Mouse (Mus musculus) E14TG2a.4 (cell line): ENCODE measurements around the gene Adgrg3.
"Not testable (repeated sequence)": the region's sequence is repeated elsewhere in the genome, so short reads cannot be mapped to it uniquely, and the experiment has no call there.

ENCODE experiments used
- H3K27me3 ChIP-seq: 2 replicates; pipeline ENCODE4 v1.6.1; 2014; ENCODE audit warnings: low read length, control low read depth; ENCODE audit not compliant: insufficient read depth
- H3K36me3 ChIP-seq: 2 replicates; pipeline ENCODE4 v1.6.1; 2014; ENCODE audit warnings: low read length, control low read depth; ENCODE audit not compliant: insufficient read depth
- H3K4me1 ChIP-seq: replicated peaks from 2 replicates; pipeline ENCODE4 v1.6.1; 2014; ENCODE audit warnings: low read depth, low read length, control low read depth
- H3K4me3 ChIP-seq: replicated peaks from 2 replicates; pipeline ENCODE4 v1.5.1; 2014; ENCODE audit warnings: mild to moderate bottlenecking, low read length
- H3K9me3 ChIP-seq: 2 replicates; pipeline ENCODE4 v1.6.1; 2014; ENCODE audit warnings: low read length, control low read depth
- CTCF ChIP-seq: conservative IDR thresholded peaks from 2 replicates; pipeline ENCODE4 v1.5.1; 2014; ENCODE audit warnings: low read length
- NANOG ChIP-seq: IDR thresholded peaks from 2 replicates; pipeline ENCODE4 v1.6.1; 2014; ENCODE audit warnings: borderline replicate concordance, low read length, mixed read lengths
- POU5F1 ChIP-seq: IDR thresholded peaks from 2 replicates; pipeline ENCODE4 v1.6.1; 2014; ENCODE audit warnings: low read length, borderline replicate concordance

The Adgrg3 gene

DNA sequence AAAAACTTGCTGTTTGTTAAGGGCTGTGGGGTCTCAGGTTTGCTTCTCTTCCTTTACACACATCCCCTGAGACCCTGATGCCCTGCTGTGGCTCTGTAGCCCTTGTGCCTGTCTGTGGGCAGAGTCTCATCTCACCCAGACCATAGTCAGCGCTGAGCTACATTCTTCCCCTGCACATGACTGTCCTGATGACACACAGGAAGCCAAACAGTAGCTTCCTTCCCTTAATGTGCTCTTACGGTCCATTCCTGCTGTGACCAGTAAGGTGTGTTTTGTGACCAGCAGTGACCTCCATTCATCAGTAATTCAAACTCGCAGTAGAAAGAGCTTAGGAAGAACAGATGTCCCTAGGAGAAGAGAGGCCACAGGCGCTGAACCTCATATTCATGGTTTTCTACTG lies 6.9 kb downstream of the Adgrg3 start:
- Histone ChIP-seq H3K4me3 (no peak overlapping the region), H3K36me3 (no peaks in the 10 kb centered on the region), H3K4me1 (peaks cover 42% of the 10 kb centered on the region), H3K9me3 (no peaks in the 10 kb centered on the region), H3K27me3 (no peaks in the 10 kb centered on the region; the same call in 1 of the 2 replicates)
- TF ChIP-seq POU5F1: no peak
- no peak for TF ChIP-seq NANOG
- TF ChIP-seq CTCF: no peak

DNA sequence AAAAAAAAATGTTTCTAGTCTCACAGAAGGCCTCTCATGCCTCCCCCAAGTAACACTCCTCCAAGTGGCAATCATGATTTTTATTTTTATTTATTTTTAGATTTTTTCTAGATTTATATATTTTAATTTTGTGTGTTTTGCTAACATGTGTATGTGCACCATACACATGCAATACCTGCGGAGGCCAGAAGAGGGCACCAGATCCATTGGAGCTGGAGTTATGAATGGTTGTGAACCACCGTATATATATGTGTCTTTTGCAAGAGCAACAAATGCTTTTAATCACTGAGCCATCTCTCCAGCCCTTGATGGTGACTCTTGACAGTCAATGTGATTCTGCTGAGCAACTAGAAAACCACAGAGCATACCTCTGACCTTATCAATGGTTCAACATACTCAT lies 7.9 kb downstream of the Adgrg3 start:
- H3K4me1 ChIP-seq: peaks cover 43% of the 10 kb centered on the region
- H3K27me3 ChIP-seq: no peaks in the 10 kb centered on the region; the same call in 1 of the 2 replicates
- no peak for TF ChIP-seq POU5F1
- TF ChIP-seq CTCF: peak; percentile 92
- TF ChIP-seq NANOG: no peak
- H3K4me3 ChIP-seq: no peak overlapping the region
- no peaks in the 10 kb centered on the region for H3K9me3 ChIP-seq
- no peaks in the 10 kb centered on the region for H3K36me3 ChIP-seq

DNA sequence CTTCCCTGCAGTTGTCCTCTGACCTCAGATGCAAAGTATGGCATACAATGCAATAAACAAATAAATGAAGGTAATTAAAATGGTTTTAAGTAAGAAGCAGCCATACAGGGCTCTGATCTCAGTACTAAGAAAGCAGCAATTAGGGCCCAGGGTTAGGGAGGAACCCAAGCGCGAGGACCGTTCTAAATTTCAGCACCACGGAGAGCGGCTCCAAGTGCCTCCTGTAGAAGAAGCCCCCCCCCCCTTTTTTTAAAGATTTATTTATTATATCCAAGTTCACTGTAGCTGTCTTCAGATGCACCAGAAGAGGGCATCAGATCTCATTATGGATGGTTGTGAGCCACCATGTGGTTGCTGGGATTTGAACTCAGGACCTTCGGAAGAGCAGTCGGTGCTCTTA lies 10.9 kb downstream of the Adgrg3 start:
- not testable (repeated sequence) for H3K9me3 ChIP-seq, H3K36me3 ChIP-seq, H3K4me3 ChIP-seq, H3K27me3 ChIP-seq
- peaks cover 23% of the 10 kb centered on the region for H3K4me1 ChIP-seq

DNA sequence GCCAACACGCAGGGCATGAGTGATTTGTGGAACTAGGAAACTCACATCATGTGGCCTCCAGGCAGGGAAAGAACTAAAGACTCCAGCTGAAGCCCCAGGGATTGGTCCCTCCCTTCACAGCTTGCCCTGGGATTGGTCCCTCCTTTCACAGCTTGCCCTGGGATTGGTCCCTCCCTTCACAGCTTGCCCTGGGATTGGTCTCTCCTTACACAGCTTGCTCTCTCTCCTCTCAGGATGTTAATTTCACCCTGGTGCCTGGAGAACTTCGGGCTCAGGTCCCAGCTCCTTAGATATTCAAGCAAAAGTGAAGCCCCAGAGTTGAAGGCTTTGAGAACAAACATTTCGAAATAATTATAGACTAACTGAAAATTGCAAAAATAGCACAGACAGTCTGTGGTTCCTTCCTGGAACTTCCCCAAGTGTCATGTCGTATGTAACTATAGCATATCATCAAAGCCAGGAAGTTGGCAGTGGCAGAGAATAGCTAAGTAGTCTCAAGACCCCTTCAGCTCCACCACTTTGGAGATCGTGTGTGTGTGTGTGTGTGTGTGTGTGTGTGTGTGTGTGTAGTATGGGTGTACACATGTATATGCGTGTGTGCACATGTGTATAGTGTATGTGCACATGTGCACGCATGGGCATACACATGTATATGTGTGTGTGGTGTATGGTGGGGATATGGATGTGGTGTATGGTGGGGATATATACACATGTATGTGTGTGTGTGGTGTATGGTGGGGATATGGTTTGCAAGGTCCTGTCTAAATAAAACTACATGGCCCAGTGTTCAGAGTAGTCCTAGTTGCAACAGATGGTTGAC lies 19.8 kb downstream of the Adgrg3 start:
- Histone ChIP-seq H3K36me3 (no peaks in the 10 kb centered on the region), H3K27me3 (peaks cover 2% of the 10 kb centered on the region; the same call in 1 of the 2 replicates)
- TF ChIP-seq POU5F1 (no peak), NANOG (no peak), CTCF (no peak)

DNA sequence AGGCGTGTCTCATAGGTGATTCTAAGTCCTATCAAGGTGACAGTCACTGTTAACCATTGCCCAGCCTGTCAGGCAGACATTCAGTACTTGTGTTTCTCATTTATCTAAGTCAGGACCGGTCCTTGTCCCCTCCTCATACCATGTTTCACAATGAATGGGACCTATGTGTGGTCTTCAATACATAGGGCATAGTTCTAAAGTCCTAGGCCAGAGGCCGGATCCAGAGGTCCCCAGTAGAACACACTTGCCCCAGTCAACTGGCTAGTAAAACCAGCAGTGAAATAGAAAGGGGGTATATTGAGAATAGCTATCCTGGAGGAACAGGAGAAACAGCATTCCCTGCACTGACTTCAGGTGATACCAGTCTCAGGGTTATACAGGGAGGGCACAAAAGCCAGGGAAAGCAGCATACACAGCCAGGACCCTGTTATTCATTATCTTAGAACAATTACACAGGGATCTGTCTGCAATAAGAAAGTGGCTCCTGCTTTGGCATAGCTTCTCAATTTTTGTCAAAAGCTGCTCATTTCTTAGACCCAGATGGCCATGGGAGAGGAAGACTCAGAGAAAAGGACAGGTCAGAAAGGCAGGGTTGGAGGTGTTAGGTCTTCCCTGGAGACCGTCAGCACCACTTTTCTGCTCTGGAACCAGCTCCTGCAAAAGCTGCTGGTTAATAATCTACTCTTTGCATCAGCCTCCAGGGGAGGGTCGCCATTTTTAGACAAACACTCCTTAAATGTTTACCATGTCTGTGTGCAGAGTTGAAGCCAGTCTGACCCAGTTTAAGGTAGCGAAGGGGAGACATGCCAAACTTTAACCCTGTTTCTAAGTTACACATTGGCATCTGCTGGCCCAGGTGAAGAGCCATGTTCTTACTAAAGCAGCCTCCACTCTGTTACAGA lies 24.6 kb downstream of the Adgrg3 start:
- H3K9me3 ChIP-seq: no peaks in the 10 kb centered on the region
- no peaks in the 10 kb centered on the region for H3K36me3 ChIP-seq
- H3K27me3 ChIP-seq: no peaks in the 10 kb centered on the region
- H3K4me3 ChIP-seq: no peak overlapping the region
- TF ChIP-seq CTCF: no peak
- no peak for TF ChIP-seq NANOG
- H3K4me1 ChIP-seq: no peaks in the 10 kb centered on the region

More for the DNA sequence above, 19.8 kb downstream of the Adgrg3 start:
- Histone ChIP-seq H3K4me3 (no peak overlapping the region), H3K4me1 (no peaks in the 10 kb centered on the region), H3K9me3 (no peaks in the 10 kb centered on the region)

DNA sequence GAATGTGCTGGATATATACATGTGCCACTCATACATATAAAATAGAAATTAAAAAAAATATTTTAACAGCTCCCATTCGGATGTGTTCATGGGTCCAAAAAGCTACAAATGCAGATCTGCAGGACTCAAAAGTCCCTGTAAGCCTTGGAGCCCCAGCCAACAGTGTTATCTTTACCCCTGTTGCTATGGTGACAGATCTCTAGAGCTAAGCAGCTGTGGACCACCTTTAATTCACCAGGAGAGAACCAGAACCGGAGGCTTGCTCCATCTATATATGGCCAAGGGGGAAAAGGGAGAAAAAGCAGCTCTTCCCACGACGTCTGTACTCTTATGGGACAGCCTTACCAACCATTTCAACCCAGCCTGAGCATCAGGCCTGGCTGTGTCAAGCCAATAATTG lies 27.3 kb downstream of the Adgrg3 start:
- H3K4me3 ChIP-seq: no peak overlapping the region
- no peaks in the 10 kb centered on the region for H3K9me3 ChIP-seq
- TF ChIP-seq POU5F1 (no peak), CTCF (no peak), NANOG (no peak)
- H3K27me3 ChIP-seq: no peaks in the 10 kb centered on the region
- H3K36me3 ChIP-seq: no peaks in the 10 kb centered on the region
- H3K4me1 ChIP-seq: peaks cover 4% of the 10 kb centered on the region; the same call in 1 of the 2 replicates

DNA sequence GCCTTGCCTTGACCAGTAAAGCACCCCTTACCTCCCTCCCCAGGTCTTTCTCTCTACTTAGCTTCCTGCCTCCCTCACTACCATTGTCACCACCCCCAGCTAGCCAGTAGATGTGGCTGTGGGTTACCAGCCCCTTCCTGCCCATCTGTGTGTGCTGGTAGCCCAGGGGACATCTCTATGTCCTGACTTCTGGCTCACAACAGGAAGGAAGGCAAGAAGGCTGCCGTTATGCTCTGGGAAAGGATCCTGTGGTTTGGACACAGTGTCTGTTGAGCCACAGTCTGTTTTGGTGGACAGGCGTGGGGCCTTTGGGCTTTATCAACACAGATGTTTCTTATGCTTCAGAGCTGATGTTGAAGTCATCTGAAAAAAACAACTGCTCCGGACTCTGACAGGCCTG lies 29.5 kb downstream of the Adgrg3 start:
- no peak overlapping the region for H3K4me3 ChIP-seq
- H3K27me3 ChIP-seq: no peaks in the 10 kb centered on the region
- H3K36me3 ChIP-seq: no peaks in the 10 kb centered on the region
- TF ChIP-seq POU5F1: no peak
- no peak for TF ChIP-seq CTCF
- no peak for TF ChIP-seq NANOG
- peaks cover 4% of the 10 kb centered on the region; the same call in 1 of the 2 replicates for H3K4me1 ChIP-seq
- H3K9me3 ChIP-seq: no peaks in the 10 kb centered on the region

DNA sequence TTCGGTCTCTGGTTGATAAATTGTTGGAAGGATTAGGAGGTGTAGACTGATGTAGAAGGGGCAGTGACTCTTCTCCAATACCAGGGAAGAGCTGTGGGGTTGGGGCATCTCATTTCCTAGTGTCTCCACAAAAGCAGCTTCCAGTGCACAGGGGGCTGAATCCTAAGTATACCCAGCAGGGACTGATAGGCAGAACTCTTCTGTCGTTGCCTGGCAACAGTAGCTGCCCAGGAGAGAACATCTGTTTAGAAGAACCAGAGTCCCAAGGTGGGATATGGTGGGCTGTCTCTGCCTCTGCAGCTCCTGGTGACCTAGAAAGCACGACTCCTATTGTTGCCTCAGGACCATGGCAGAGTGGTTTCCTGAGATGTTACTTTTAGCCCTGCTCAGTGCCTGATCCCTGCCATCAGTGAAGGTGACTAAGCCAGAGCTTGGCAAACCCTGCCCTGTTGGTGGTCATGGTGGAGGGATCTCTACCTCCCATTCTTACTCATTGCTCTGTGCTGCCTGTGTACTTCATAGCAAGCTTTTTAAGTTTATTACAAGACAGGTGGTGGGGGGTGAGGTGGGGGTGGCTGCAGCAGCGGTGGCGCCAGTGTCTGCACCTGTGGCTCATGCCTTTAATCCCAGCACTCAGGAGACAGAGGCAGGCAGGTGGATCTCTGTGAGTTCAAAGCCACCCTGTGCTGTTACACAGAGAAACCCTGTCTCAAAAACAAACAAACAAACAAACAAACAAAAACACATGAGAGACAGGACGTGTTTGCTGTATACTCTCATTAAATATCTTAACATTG lies 30.6 kb downstream of the Adgrg3 start:
- H3K27me3 ChIP-seq: no peaks in the 10 kb centered on the region
- TF ChIP-seq NANOG: no peak
- peaks cover 4% of the 10 kb centered on the region; the same call in 1 of the 2 replicates for H3K4me1 ChIP-seq
- H3K4me3 ChIP-seq: no peak overlapping the region
- H3K9me3 ChIP-seq: no peaks in the 10 kb centered on the region
- no peaks in the 10 kb centered on the region for H3K36me3 ChIP-seq
